Mouse (Mus musculus) spleen, adult 2 months (tissue): ENCODE measurements around the gene Hand2. TPM values are rescaled to one million over a fixed set of nuclear protein-coding genes. Genes with fewer than 3 reads are reported as not detected.

Experiments
- DNase-seq, 2 experiments: peaks; one replicate each; pipeline versions ENCODE4 v3.0.0 to v3.0.0-alpha.2; 2012 to 2021; ENCODE audit warnings: low spot score in 2 of 2, low read depth in 1 of 2
- H3K27ac ChIP-seq: fragments of 200-500 bp; 2 replicates; pipeline ENCODE4 v1.5.1; 2012; ENCODE audit warnings: low read length, inconsistent platforms; ENCODE audit not compliant: insufficient read depth
- H3K27me3 ChIP-seq: fragments of 200-500 bp; 2 replicates; pipeline ENCODE4 v1.6.1; 2012; ENCODE audit warnings: mild to moderate bottlenecking, moderate library complexity, low read length, inconsistent platforms; ENCODE audit not compliant: control insufficient read depth, insufficient read depth
- H3K36me3 ChIP-seq: fragments of 200-500 bp; 2 replicates; pipeline ENCODE4 v1.6.1; 2012; ENCODE audit warnings: mild to moderate bottlenecking, low read length, inconsistent platforms; ENCODE audit not compliant: control insufficient read depth, insufficient read depth
- H3K4me1 ChIP-seq: fragments of 200-500 bp; 2 replicates; pipeline ENCODE4 v1.6.1; 2011; ENCODE audit warnings: inconsistent platforms; ENCODE audit not compliant: control insufficient read depth, insufficient read depth, insufficient read length
- H3K4me3 ChIP-seq: fragments of 200-500 bp; 2 replicates; pipeline ENCODE4 v1.5.1; 2011; ENCODE audit warnings: mild to moderate bottlenecking, inconsistent platforms; ENCODE audit not compliant: insufficient read depth, insufficient read length; ENCODE audit errors: extremely low read depth
- CTCF ChIP-seq: fragments of 200-500 bp; IDR thresholded peaks from 2 replicates; pipeline ENCODE4 v1.5.1; 2011; ENCODE audit warnings: mild to moderate bottlenecking, inconsistent platforms; ENCODE audit not compliant: insufficient read depth, insufficient read length, insufficient replicate concordance; ENCODE audit errors: extremely low read depth
- POLR2A ChIP-seq: fragments of 200-500 bp; IDR thresholded peaks from 2 replicates; pipeline ENCODE4 v1.6.1; 2011; ENCODE audit warnings: low read depth, low read length, inconsistent platforms
- WGBS: fragments of 180-500 bp; shearing (Covaris S2); methylation state at CpG from one replicate; pipeline ENCODE4 v1.1.7; 2018; 5-methylcytosine and 5-hydroxymethylcytosine counted together
- polyA plus RNA-seq: library from polyadenylated mRNA; depleted of rRNA; stranded (reverse); fragments of >200 nt; gene quantifications from 2 replicates; pipeline ENCODE4 v1.2.3, GENCODE M21; 2012

Hand2 gene
- polyA plus RNA-seq, 1 experiment = 0.79 TPM

GRCm38 (mm10) chr8:57319092-57319980, 1.4 kb upstream of the Hand2 start:
- Histone ChIP-seq H3K4me1 (no peaks in the 10 kb centered on the region), H3K27ac (no peak overlapping the region), H3K27me3 (peaks cover 19% of the 10 kb centered on the region), H3K36me3 (no peaks in the 10 kb centered on the region), H3K4me3 (no peak overlapping the region)
- 20% methylated on average over 17 of the region's 17 CpGs for WGBS
- no peak for DNase-seq
- TF ChIP-seq POLR2A = no peak
- TF ChIP-seq CTCF = no peak

- 13% methylated on average over 22 of the region's 22 CpGs for WGBS
Observed at GRCm38 (mm10) chr8:57319981-57320585, 700 bp upstream of the Hand2 start.

GRCm38 (mm10) chr8:57321898-57322895, 1.4 kb downstream of the Hand2 start:
- no peaks in the 10 kb centered on the region for H3K4me1 ChIP-seq
- H3K27ac ChIP-seq = no peak overlapping the region
- peak overlapping the region; percentile 14; the same call in 1 of the 2 replicates for H3K4me3 ChIP-seq
- WGBS = 7% methylated on average over 62 of the region's 64 CpGs
- no peak for DNase-seq
- no peaks in the 10 kb centered on the region for H3K36me3 ChIP-seq
- TF ChIP-seq POLR2A = no peak
- TF ChIP-seq CTCF = no peak
- peaks cover 22% of the 10 kb centered on the region for H3K27me3 ChIP-seq

More at GRCm38 (mm10) chr8:57319981-57320585, 700 bp upstream of the Hand2 start:
- Histone ChIP-seq H3K27me3 (peaks cover 19% of the 10 kb centered on the region), H3K36me3 (no peaks in the 10 kb centered on the region), H3K27ac (no peak overlapping the region), H3K4me1 (no peaks in the 10 kb centered on the region), H3K4me3 (no peak overlapping the region)
- TF ChIP-seq CTCF (no peak), POLR2A (no peak)
- DNase-seq = no peak

- Histone ChIP-seq H3K4me3 (no peak overlapping the region; the same call in 1 of the 2 replicates), H3K27ac (no peak overlapping the region), H3K27me3 (peaks cover 20% of the 10 kb centered on the region), H3K36me3 (no peaks in the 10 kb centered on the region), H3K4me1 (no peaks in the 10 kb centered on the region)
- DNase-seq = no peak
- WGBS = 9% methylated on average over 31 of the region's 31 CpGs
- TF ChIP-seq POLR2A (no peak), CTCF (no peak)
Observed at GRCm38 (mm10) chr8:57322961-57323941, 2.5 kb downstream of the Hand2 start.

DNA sequence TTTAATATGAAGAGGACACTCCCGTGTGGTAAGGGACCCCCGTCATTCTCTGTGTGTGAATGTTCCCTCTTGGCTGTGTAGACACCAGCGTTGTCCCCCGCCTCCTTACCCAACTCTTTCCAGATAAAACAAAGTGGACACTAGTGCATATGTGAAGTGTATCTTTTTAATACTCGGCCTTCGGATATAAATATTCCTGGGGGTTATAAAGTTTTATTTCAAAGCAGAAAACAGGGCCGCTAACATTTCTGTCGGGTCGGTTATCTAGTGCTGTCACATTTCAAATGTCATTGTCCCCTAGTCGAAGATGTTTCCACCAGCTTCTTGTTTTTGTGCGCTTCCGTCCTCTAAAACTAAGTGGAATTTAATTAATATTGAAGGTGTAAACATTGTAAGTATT, 3.3 kb downstream of the Hand2 start:
- Histone ChIP-seq H3K4me1 (no peaks in the 10 kb centered on the region), H3K27ac (no peak overlapping the region), H3K36me3 (no peaks in the 10 kb centered on the region), H3K27me3 (peaks cover 26% of the 10 kb centered on the region), H3K4me3 (no peak overlapping the region)
- TF ChIP-seq POLR2A = no peak
- no peak for TF ChIP-seq CTCF
- no peak for DNase-seq
- 16% methylated on average over 12 of the region's 12 CpGs for WGBS
